Mouse (Mus musculus): ENCODE results near the gene Naalad2. TPM values are rescaled to one million over a fixed set of nuclear protein-coding genes. Genes with fewer than 3 reads are reported as not detected.
A peak's percentile ranks its signal among the peaks of the same experiment; 100 is the strongest.
"Not testable (repeated sequence)": the region's sequence is repeated elsewhere in the genome, so short reads cannot be mapped to it uniquely, and the experiment has no call there.

The Naalad2 gene
- 6.8 and 8.1 TPM in 2 replicates for polyA plus RNA-seq (2015; fragmentation: Nextera tagmentation; extraction: Ambion mirVana)

- not testable (repeated sequence) for H3K4me2 ChIP-seq, H3K27me3 ChIP-seq
Measured at GRCm38 (mm10) chr9:18402895-18403294, at the start of gene Naalad2. Gene Naalad2, minus strand, starts transcription at chr9:18402995.

GRCm38 (mm10) chr9:18431687-18432086, 28.9 kb upstream of the Naalad2 start:
- Histone ChIP-seq H3K4me1 (no peaks in the 10 kb centered on the region), H3K36me3 (no peaks in the 10 kb centered on the region), H3K27me3 (no peaks in the 10 kb centered on the region), H3K4me3 (replicated peaks) (no peak overlapping the region), H3K9me3 (replicated peaks) (no peaks in the 10 kb centered on the region), H3K27ac (no peak overlapping the region), H3K4me2 (no peak overlapping the region), H3K9ac (no peak overlapping the region)
- no peak for ATAC-seq (replicated peaks; ENCODE audit: low FRiP score)
- WGBS = 82% methylated on average over 10 of the region's 10 CpGs

More at GRCm38 (mm10) chr9:18402895-18403294, at the start of gene Naalad2:
- H3K9me3 ChIP-seq (replicated peaks); ATAC-seq (replicated peaks; ENCODE audit: low FRiP score); H3K9ac ChIP-seq; H3K27ac ChIP-seq; H3K4me3 ChIP-seq (replicated peaks); H3K36me3 ChIP-seq; H3K4me1 ChIP-seq: not testable (repeated sequence)
- WGBS = 78% methylated on average over 2 of the region's 2 CpGs

GRCm38 (mm10) chr9:18430354-18430753, 27.6 kb upstream of the Naalad2 start, which contains the start of gene Mbd3l2:
Gene Mbd3l2, plus strand, starts transcription at chr9:18430654.
- Histone ChIP-seq H3K9ac (no peak within 1 kb of the TSS), H3K9me3 (replicated peaks) (no peaks in the 10 kb centered on the region), H3K4me2 (no peak within 1 kb of the TSS), H3K27ac (no peak within 1 kb of the TSS), H3K27me3 (no peaks in the 10 kb centered on the region), H3K4me1 (no peaks in the 10 kb centered on the region), H3K4me3 (replicated peaks) (no peak within 1 kb of the TSS), H3K36me3 (no peaks in the 10 kb centered on the region)
- no peak for ATAC-seq (replicated peaks; ENCODE audit: low FRiP score)

GRCm38 (mm10) chr9:18412371-18412770, 9.6 kb upstream of the Naalad2 start:
- ATAC-seq (replicated peaks; ENCODE audit: low FRiP score); H3K36me3 ChIP-seq; H3K27ac ChIP-seq; H3K4me3 ChIP-seq (replicated peaks); H3K27me3 ChIP-seq; H3K4me2 ChIP-seq; H3K9ac ChIP-seq; H3K9me3 ChIP-seq (replicated peaks); H3K4me1 ChIP-seq: not testable (repeated sequence)
- 83% methylated on average over 4 of the region's 4 CpGs for WGBS

DNA sequence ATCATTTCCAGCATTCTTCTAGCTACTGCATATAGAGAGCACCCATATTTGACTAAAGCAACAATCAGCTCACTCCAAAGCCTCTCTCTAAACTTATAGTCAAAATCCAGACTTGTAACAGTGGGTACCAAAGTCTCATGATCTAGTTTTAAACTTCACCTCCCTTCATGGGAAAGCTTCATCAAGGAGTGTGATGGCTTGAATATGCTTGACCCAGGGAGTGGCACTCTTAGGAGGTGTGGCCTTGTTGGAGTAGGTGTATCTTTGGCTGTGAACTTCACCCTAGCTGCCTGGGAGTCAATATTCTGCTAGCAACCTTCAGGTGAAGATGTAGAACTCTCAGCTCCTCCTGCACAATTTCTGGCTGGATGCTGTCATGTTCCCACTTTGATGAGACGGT, 1.3 kb upstream of the Naalad2 start, which contains the start of gene Ubtfl1:
TSS of gene Ubtfl1 (plus strand) at position 301 of the 400 bp plus-strand sequence.
- H3K27me3 ChIP-seq = no peaks in the 10 kb centered on the region
- H3K9me3 ChIP-seq (replicated peaks) = no peaks in the 10 kb centered on the region

DNA sequence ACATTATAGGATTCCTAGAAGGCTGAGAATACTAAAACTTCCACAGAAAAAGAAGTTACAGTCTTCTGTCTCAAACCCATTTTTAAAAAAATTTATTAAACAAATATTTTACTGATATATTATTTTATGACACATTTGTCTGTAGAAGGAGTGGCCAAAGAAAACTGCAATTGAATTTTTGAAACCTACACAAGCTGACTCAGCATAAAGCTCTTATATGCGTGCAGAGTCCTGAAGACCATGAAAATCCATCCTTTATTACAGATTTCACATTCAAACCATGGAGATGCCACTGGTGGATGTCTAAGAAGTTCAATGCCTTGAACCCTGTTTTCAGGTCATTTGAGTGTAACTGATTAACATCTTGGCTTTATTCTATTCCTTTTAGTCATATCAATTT, 3.2 kb downstream of the Naalad2 start:
- Histone ChIP-seq H3K9ac (no peak overlapping the region), H3K36me3 (no peaks in the 10 kb centered on the region), H3K4me3 (replicated peaks) (no peak overlapping the region), H3K27ac (no peak overlapping the region), H3K9me3 (replicated peaks) (no peaks in the 10 kb centered on the region), H3K4me1 (no peaks in the 10 kb centered on the region), H3K27me3 (no peaks in the 10 kb centered on the region), H3K4me2 (no peak overlapping the region)
- ATAC-seq (replicated peaks; ENCODE audit: low FRiP score) = no peak
- 81% methylated on average over 1 of the region's 1 CpGs for WGBS

More for the DNA sequence above, 1.3 kb upstream of the Naalad2 start, which contains the start of gene Ubtfl1:
- Histone ChIP-seq H3K4me1 (no peaks in the 10 kb centered on the region), H3K9ac (no peak within 1 kb of the TSS), H3K4me2 (no peak within 1 kb of the TSS), H3K36me3 (no peaks in the 10 kb centered on the region), H3K4me3 (replicated peaks) (no peak within 1 kb of the TSS), H3K27ac (no peak within 1 kb of the TSS)
- ATAC-seq (replicated peaks; ENCODE audit: low FRiP score) = no peak
- 89% methylated on average over 1 of the region's 1 CpGs for WGBS

GRCm38 (mm10) chr9:18385782-18386181, 17.0 kb downstream of the Naalad2 start:
- Histone ChIP-seq H3K9me3 (replicated peaks) (0 out of 2 replicates have a peak, but pooled peaks cover 2% of the 10 kb centered on the region), H3K4me1 (no peaks in the 10 kb centered on the region), H3K4me2 (peak overlapping the region; percentile 37), H3K27me3 (no peaks in the 10 kb centered on the region), H3K27ac (no peak overlapping the region), H3K9ac (no peak overlapping the region), H3K4me3 (replicated peaks) (peak overlapping the region; percentile 17; the same call in 1 of the 2 replicates), H3K36me3 (no peaks in the 10 kb centered on the region)
- ATAC-seq (replicated peaks; ENCODE audit: low FRiP score) = no peak
- WGBS = 28% methylated on average over 6 of the region's 6 CpGs

DNA sequence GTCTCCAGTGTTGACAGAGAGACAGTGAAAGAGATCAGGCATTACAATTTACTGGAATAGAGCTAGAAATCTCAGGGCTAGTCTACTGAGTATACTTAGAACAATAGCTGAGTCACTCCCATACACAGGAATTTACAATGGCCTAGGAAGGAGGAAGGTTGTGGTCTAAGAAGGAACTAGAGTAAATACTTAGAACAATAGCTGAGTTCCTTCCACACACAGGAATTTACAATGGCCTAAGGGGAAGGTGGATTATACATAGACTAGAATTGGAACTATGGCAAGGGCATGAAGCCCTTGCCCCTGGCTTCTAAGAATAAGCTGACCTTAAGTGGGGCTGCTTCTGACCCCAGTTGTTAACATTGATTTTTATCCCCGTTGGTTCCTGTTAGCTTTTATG, 29.8 kb downstream of the Naalad2 start:
- H3K36me3 ChIP-seq; ATAC-seq (replicated peaks; ENCODE audit: low FRiP score); H3K4me1 ChIP-seq; H3K4me2 ChIP-seq; H3K9me3 ChIP-seq (replicated peaks); H3K9ac ChIP-seq; H3K27me3 ChIP-seq; H3K4me3 ChIP-seq (replicated peaks); H3K27ac ChIP-seq: not testable (repeated sequence)
- WGBS = 74% methylated on average over 1 of the region's 1 CpGs

- no peak for ATAC-seq (replicated peaks; ENCODE audit: low FRiP score)
- Histone ChIP-seq H3K36me3 (peaks cover 19% of the 10 kb centered on the region), H3K4me2 (no peak overlapping the region), H3K27ac (no peak overlapping the region), H3K4me3 (replicated peaks) (no peak overlapping the region), H3K4me1 (no peaks in the 10 kb centered on the region), H3K9ac (no peak overlapping the region), H3K9me3 (replicated peaks) (no peaks in the 10 kb centered on the region), H3K27me3 (no peaks in the 10 kb centered on the region)
- 88% methylated on average over 3 of the region's 3 CpGs for WGBS
Measured at GRCm38 (mm10) chr9:18319990-18320389, 82.8 kb downstream of the Naalad2 start.

DNA sequence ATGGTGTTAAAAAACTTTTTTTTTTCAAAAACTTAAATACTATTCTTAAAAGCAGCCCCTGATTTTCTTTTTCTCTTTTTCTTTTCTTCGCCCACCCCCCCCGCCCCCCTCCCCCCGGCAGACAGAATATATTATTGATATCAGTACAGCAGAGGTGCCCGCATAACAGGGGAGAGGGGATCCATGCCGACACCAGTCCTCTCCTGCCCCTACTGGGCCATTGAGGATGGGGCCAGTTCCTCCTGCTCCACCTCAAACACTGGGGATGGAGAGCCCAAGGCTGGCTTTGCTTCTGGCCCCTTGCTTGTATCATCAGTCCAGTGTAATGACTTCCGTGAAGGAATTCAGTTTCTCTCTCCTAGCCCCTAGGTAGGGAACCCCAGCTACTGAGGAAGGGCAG, 104.5 kb downstream of the Naalad2 start:
- ATAC-seq (replicated peaks; ENCODE audit: low FRiP score) = no peak
- H3K4me1 ChIP-seq = peaks cover 8% of the 10 kb centered on the region
- H3K36me3 ChIP-seq = peaks cover 63% of the 10 kb centered on the region
- H3K4me2 ChIP-seq = no peak overlapping the region
- H3K27me3 ChIP-seq = no peaks in the 10 kb centered on the region
- H3K9me3 ChIP-seq (replicated peaks) = no peaks in the 10 kb centered on the region
- H3K4me3 ChIP-seq (replicated peaks) = no peak overlapping the region
- 85% methylated on average over 6 of the region's 6 CpGs for WGBS
- H3K9ac ChIP-seq = no peak overlapping the region
- H3K27ac ChIP-seq = no peak overlapping the region

DNA sequence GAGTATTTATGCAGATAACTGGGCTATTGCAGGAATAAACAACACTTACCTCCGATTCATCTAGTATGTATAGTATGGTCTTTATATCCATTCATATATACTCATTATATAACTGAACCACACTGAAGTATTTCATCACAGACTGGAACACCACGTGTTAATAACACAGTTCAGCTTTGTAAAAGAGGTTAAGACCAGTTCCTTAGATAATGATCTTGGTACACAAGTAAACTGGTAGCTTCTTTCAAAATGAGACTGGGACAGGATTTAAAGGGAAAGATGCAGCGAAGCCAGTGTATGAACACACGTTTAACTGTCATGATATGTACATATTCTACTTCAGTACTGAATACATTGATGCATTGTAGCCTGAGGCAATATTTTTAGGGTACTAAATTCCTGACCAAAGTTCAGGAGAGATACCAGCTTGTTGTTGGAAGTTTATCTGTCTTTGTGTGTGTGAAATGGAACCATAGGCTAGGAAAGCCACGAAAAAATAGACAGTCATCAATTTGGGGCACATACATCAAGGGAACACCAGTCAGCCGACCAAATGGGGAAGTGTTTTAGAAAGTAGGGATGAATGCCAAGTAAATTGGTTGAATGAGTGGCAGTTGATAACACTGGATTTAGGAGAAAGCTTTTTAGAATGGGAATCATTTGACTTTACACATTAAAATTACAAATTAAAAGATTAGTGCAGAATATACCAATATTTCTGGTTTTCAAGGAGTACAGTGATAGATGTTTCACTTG, 109.6 kb downstream of the Naalad2 start:
- H3K27ac ChIP-seq = peak overlapping the region; percentile 92

DNA sequence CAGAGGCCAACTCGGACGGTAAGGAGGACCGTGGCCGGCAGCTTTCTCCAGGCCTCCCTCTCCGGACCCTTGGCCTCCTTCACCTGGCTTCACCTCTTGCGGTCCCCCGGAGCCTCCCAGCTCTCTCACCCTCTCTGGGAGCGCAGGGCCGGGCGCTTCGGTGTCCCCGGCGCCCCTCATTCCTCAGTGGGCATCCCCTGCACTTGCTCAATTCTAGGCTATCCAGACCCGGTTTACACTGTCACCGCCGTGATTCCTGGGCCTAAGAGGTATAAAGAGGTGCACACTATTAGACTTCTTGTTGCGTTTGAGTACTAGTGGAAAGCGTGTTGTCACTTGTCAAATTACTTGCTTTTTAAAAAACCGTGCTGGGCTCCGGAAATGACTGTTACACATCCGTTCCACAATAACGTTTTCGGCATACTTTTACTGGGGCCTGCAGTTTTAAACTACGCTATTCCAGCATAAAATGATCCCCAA, 110.3 kb downstream of the Naalad2 start:
- H3K36me3 ChIP-seq = peaks cover 11% of the 10 kb centered on the region
- no peak for ATAC-seq (replicated peaks; ENCODE audit: low FRiP score)
- H3K27ac ChIP-seq = peak overlapping the region; percentile 92
- H3K4me2 ChIP-seq = peak overlapping the region; percentile 71
- peak overlapping the region; percentile 96 for H3K9ac ChIP-seq
- H3K4me3 ChIP-seq (replicated peaks) = peak overlapping the region; percentile 96
- under 1% methylated on average over 24 of the region's 24 CpGs for WGBS
- H3K27me3 ChIP-seq = no peaks in the 10 kb centered on the region
- peaks cover 11% of the 10 kb centered on the region for H3K4me1 ChIP-seq
- H3K9me3 ChIP-seq (replicated peaks) = no peaks in the 10 kb centered on the region

More for the DNA sequence above, 109.6 kb downstream of the Naalad2 start:
- peak overlapping the region; percentile 96 for H3K4me3 ChIP-seq (replicated peaks)
- 39% methylated on average over 6 of the region's 6 CpGs for WGBS
- peaks cover 18% of the 10 kb centered on the region for H3K36me3 ChIP-seq
- H3K4me1 ChIP-seq = peaks cover 11% of the 10 kb centered on the region
- ATAC-seq (replicated peaks; ENCODE audit: low FRiP score) = no peak
- H3K9me3 ChIP-seq (replicated peaks) = no peaks in the 10 kb centered on the region
- H3K9ac ChIP-seq = peak overlapping the region; percentile 96
- no peaks in the 10 kb centered on the region for H3K27me3 ChIP-seq
- H3K4me2 ChIP-seq = peak overlapping the region; percentile 71
